Mouse (Mus musculus) CH12.LX (cell line): Measurements from ENCODE around the gene Gpr33.

Experiments used
- CTCF ChIP-seq, 2 experiments: IDR thresholded peaks in 1 of 2; conservative IDR thresholded peaks in 1 of 2; 2 replicates each; pipeline ENCODE4 v1.5.1; 2011 to 2012; ENCODE audit warnings: low read depth in 2 of 2, low read length in 2 of 2, improper control_type of control experiment in 1 of 2, inconsistent platforms in 1 of 2, mild to moderate bottlenecking in 1 of 2, moderate library complexity in 1 of 2
- EP300 ChIP-seq: IDR thresholded peaks from 2 replicates; pipeline ENCODE4 v1.6.1; 2011; ENCODE audit warnings: low read length, improper control_type of control experiment
- NELFE ChIP-seq: IDR thresholded peaks from 2 replicates; pipeline ENCODE4 v1.6.1; 2011; ENCODE audit warnings: low read depth, low read length, improper control_type of control experiment
- POLR2A ChIP-seq: IDR thresholded peaks from 2 replicates; pipeline ENCODE4 v1.6.1; 2011; ENCODE audit warnings: low read depth, mild to moderate bottlenecking, improper control_type of control experiment, low read length
- POLR2AphosphoS2 ChIP-seq: IDR thresholded peaks from 2 replicates; pipeline ENCODE4 v1.6.1; 2011; ENCODE audit warnings: low read depth, low read length, improper control_type of control experiment
- SMC3 ChIP-seq: IDR thresholded peaks from 2 replicates; pipeline ENCODE4 v1.6.1; 2011; ENCODE audit warnings: low read depth, low read length, improper control_type of control experiment
- ZMIZ1 ChIP-seq: IDR thresholded peaks from 2 replicates; pipeline ENCODE4 v1.6.1; 2012; ENCODE audit warnings: low read depth, mild to moderate bottlenecking, inconsistent platforms, low read length, improper control_type of control experiment

- TF ChIP-seq SMC3 (no peak), POLR2AphosphoS2 (no peak), NELFE (no peak), POLR2A (no peak), EP300 (no peak), CTCF (conservative IDR thresholded peaks at IDR 0.05 in 1 of 2, IDR thresholded peaks at IDR 0.05 in 1 of 2; ENCODE audit: low read depth in 2 of 2, low read length in 2 of 2) (no peak), ZMIZ1 (no peak)
Observed at GRCm38 (mm10) chr12:51983625-51984024, 44.2 kb downstream of the Gpr33 start.
